15 mouse cellular contexts compared by ENCODE assay signal in the genomic region with DNA sequence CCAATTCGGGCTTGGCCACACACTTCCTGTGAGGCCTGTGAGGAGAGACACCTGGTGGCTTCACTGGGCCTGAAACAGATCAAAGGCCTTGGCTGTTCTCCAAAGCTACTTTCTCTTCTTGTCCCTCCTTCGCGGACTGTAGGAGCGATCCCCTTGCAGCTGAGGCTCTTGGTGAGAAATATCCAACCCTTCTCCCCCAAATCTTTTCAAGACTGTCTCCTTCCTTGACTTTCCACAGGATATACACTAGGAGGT.
DNase-seq lines count a peak whose midpoint lies in the region; ATAC-seq lines count a peak whose summit lies in the region.
"Had no signal": no experiment of that assay in that cellular context is flagged by ENCODE, and none has a peak within 500 bp of the region (broad histone marks: within the 10 kb centered on the region; RNA-seq: fewer than 3 reads in every experiment).

No protein-coding gene starts in this region.

- peaks cover 38% of the 10 kb centered on the region for H3K27me3 ChIP-seq in kidney, embryonic 15.5 days
- H3K27me3 ChIP-seq in neural tube, embryonic 13.5 days = peaks cover 69% of the 10 kb centered on the region
- peaks cover 36% of the 10 kb centered on the region for H3K27me3 ChIP-seq in neural tube, embryonic 15.5 days (replicated peaks)
- no peaks in the 10 kb centered on the region; the same call in 1 of the 2 replicates for H3K27me3 ChIP-seq in intestine, embryonic 15.5 days (replicated peaks)

- peaks cover 16% of the 10 kb centered on the region for H3K4me1 ChIP-seq in kidney, embryonic 15.5 days
- H3K4me1 ChIP-seq in neural tube, embryonic 13.5 days (replicated peaks) = peaks cover 25% of the 10 kb centered on the region
- peaks cover 24% of the 10 kb centered on the region for H3K4me1 ChIP-seq in neural tube, embryonic 15.5 days
- H3K4me1 ChIP-seq in intestine, embryonic 15.5 days (replicated peaks) = no peaks in the 10 kb centered on the region
- H3K4me1 ChIP-seq: midbrain, embryonic 10.5 days had no signal

- no peak overlapping the region for H3K4me2 ChIP-seq in kidney, embryonic 15.5 days
- H3K4me2 ChIP-seq in neural tube, embryonic 13.5 days = no peak overlapping the region
- no peak overlapping the region for H3K4me2 ChIP-seq in neural tube, embryonic 15.5 days
- H3K4me2 ChIP-seq in intestine, embryonic 15.5 days (replicated peaks) = no peak overlapping the region
- H3K4me2 ChIP-seq: hindbrain, embryonic 14.5 days; liver, embryonic 15.5 days had no signal

- no peak overlapping the region for H3K9ac ChIP-seq in kidney, embryonic 15.5 days
- H3K9ac ChIP-seq in neural tube, embryonic 13.5 days = no peak overlapping the region
- no peak overlapping the region for H3K9ac ChIP-seq in neural tube, embryonic 15.5 days (replicated peaks)
- no peak overlapping the region for H3K9ac ChIP-seq in intestine, embryonic 15.5 days
- H3K9ac ChIP-seq: hindbrain, embryonic 14.5 days; liver, embryonic 15.5 days had no signal

- WGBS in kidney, embryonic 15.5 days = 15% methylated on average over 4 of the region's 4 CpGs
- WGBS in neural tube, embryonic 13.5 days = 67% methylated on average over 4 of the region's 4 CpGs
- 51% methylated on average over 4 of the region's 4 CpGs for WGBS in neural tube, embryonic 15.5 days
- WGBS in intestine, embryonic 15.5 days = 32% methylated on average over 4 of the region's 4 CpGs

- H3K27ac ChIP-seq in kidney, embryonic 15.5 days = no peak overlapping the region
- H3K27ac ChIP-seq in neural tube, embryonic 13.5 days (replicated peaks) = peak overlapping the region; percentile 64
- H3K27ac ChIP-seq in neural tube, embryonic 15.5 days (replicated peaks) = peak overlapping the region; percentile 18; the same call in 1 of the 2 replicates
- no peak overlapping the region for H3K27ac ChIP-seq in intestine, embryonic 15.5 days
- H3K27ac ChIP-seq: forebrain, embryonic 10.5 days; hindbrain, embryonic 14.5 days; limb, embryonic 10.5 days; liver, embryonic 15.5 days; midbrain, embryonic 10.5 days had no signal

- no peak; the same call in 1 of the 2 replicates for ATAC-seq in kidney, embryonic 15.5 days (replicated peaks; ENCODE audit: low FRiP score)
- ATAC-seq in neural tube, embryonic 13.5 days (ENCODE audit: low read depth) = no peak
- no peak for ATAC-seq in neural tube, embryonic 15.5 days (ENCODE audit: low FRiP score)
- ATAC-seq in intestine, embryonic 15.5 days = no peak

- no peaks in the 10 kb centered on the region for H3K9me3 ChIP-seq in kidney, embryonic 15.5 days (replicated peaks)
- H3K9me3 ChIP-seq in neural tube, embryonic 13.5 days = no peaks in the 10 kb centered on the region
- H3K9me3 ChIP-seq in neural tube, embryonic 15.5 days (replicated peaks) = no peaks in the 10 kb centered on the region
- no peaks in the 10 kb centered on the region for H3K9me3 ChIP-seq in intestine, embryonic 15.5 days
- H3K9me3 ChIP-seq: forebrain, embryonic 10.5 days; limb, embryonic 10.5 days; liver, embryonic 15.5 days; midbrain, embryonic 10.5 days had no signal

- DNase-seq in cerebellum, adult 18-20 months = peak; percentile 26 to 35
- no peak for DNase-seq in cerebellum, postnatal 14 days
- DNase-seq in kidney, adult 9 months = peak; percentile 43
- DNase-seq in neural tube, embryonic 10.5 days (ENCODE audit: extremely low spot score, low spot score) = no peak
- DNase-seq: gastrocnemius, postnatal 14 days; lung, postnatal 36 days had no signal

- H3K36me3 ChIP-seq in kidney, embryonic 15.5 days = no peaks in the 10 kb centered on the region
- H3K36me3 ChIP-seq in neural tube, embryonic 13.5 days = no peaks in the 10 kb centered on the region
- no peaks in the 10 kb centered on the region for H3K36me3 ChIP-seq in neural tube, embryonic 15.5 days
- no peaks in the 10 kb centered on the region for H3K36me3 ChIP-seq in intestine, embryonic 15.5 days
- H3K36me3 ChIP-seq: forebrain, embryonic 10.5 days; limb, embryonic 10.5 days; liver, embryonic 15.5 days; midbrain, embryonic 10.5 days had no signal

- no peak overlapping the region for H3K4me3 ChIP-seq in kidney, embryonic 15.5 days (replicated peaks)
- H3K4me3 ChIP-seq in neural tube, embryonic 13.5 days = no peak overlapping the region
- H3K4me3 ChIP-seq in neural tube, embryonic 15.5 days (replicated peaks) = no peak overlapping the region
- H3K4me3 ChIP-seq in intestine, embryonic 15.5 days (replicated peaks) = no peak overlapping the region
- H3K4me3 ChIP-seq: forebrain, embryonic 10.5 days; limb, embryonic 10.5 days; liver, embryonic 15.5 days; midbrain, embryonic 10.5 days had no signal

Comparison
In these comparisons a context has a peak if more than half of its experiments do, and no peak if none do; other contexts are left out.
1. DNase-seq: peak in cerebellum, adult 18-20 months (2 of 2) and kidney, adult 9 months (single experiment); none in cerebellum, postnatal 14 days (0 of 2) and neural tube, embryonic 10.5 days (single experiment).
2. H3K27ac ChIP-seq: peak in neural tube, embryonic 13.5 days (single experiment) and neural tube, embryonic 15.5 days (single experiment); none in kidney, embryonic 15.5 days (single experiment) and intestine, embryonic 15.5 days (single experiment).